Mouse (Mus musculus): Measurements from ENCODE around the gene Frmpd2. TPM values are rescaled to one million over a fixed set of nuclear protein-coding genes. Genes with fewer than 3 reads are reported as not detected.
A peak's percentile ranks its signal among the peaks of the same experiment; 100 is the strongest.
"Not testable (repeated sequence)": the region's sequence is repeated elsewhere in the genome, so short reads cannot be mapped to it uniquely, and the experiment has no call there.

Gene Frmpd2
- polyA plus RNA-seq (2015; fragmentation: Nextera tagmentation; extraction: Ambion mirVana): 0.09 TPM in 1 of 2 replicates, not detected in the other

DNA sequence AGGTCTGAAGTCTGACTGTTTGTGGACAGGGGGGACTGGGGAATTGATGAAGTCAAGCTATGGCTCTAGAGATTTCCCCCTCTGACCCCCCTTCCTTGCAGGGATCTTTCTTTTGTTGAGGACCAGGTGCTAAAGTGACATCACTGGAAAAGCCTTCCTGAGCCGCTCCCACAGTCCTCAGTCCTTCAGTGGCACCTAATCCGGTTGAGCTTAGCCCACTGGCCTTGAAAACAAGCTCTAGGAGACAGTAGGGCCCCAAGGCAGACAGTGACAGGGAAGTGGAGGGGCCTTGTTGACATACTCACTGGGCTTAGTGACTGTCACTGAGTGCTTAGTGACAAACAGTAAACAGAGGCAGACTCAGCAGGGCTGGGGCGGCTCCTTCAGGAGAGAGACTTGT is at the start of gene Frmpd2:
Gene Frmpd2 (plus strand): TSS at position 366 of the 400 bp plus-strand sequence.
- WGBS: 25% methylated on average over 3 of the region's 3 CpGs
- H3K4me1 ChIP-seq (replicated peaks): 0 out of 2 replicates have a peak, but pooled peaks cover 6% of the 10 kb centered on the region
- no peaks in the 10 kb centered on the region for H3K27me3 ChIP-seq
- H3K4me3 ChIP-seq (replicated peaks): no peak within 1 kb of the TSS
- no peaks in the 10 kb centered on the region for H3K36me3 ChIP-seq
- H3K9me3 ChIP-seq: no peaks in the 10 kb centered on the region
- H3K9ac ChIP-seq (replicated peaks): no peak within 1 kb of the TSS
- ATAC-seq: no peak
- H3K4me2 ChIP-seq (replicated peaks): no peak within 1 kb of the TSS
- H3K27ac ChIP-seq: no peak within 1 kb of the TSS

DNA sequence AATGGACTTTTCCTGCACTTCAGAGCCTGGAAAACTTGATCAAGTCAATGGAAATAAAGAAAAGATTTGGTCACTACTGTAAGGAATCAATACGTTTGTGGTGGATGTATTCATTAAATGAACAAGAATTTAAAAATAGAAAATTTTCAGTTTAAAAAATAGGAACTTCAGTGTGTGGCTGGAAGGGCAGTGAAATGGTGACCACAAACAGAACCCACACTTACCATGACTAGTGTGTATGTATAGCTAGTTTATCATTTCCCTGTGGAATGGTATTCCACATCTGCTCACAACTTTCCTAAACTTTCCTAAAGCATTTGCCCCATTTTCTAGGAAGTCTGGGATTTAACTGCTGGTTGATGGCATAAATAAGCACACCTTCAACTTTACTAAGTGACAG is 48.5 kb upstream of the Frmpd2 start:
- Histone ChIP-seq H3K9ac (replicated peaks) (no peak overlapping the region), H3K27me3 (no peaks in the 10 kb centered on the region), H3K9me3 (no peaks in the 10 kb centered on the region), H3K4me2 (replicated peaks) (no peak overlapping the region), H3K4me1 (replicated peaks) (no peaks in the 10 kb centered on the region), H3K36me3 (no peaks in the 10 kb centered on the region), H3K4me3 (replicated peaks) (no peak overlapping the region), H3K27ac (no peak overlapping the region)
- WGBS: 98% methylated on average over 1 of the region's 1 CpGs
- ATAC-seq: no peak

DNA sequence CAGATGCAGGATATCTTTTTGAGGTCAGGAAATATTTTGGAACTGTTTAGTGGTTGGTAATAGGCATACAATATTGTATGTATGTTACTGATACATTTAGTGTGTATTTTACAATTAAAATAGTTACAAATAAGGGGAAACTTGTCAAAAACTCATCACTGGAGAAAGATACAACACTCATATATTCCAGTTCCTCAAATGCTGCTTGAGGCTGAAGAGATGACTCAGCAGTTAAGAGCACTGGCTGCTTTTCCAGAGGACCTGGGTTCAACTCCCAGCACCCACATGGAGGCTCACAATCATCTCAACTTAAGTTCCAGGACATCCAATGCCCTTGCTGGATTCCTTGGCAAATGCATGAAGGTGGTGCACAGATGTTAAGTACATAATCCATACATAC is 47.4 kb upstream of the Frmpd2 start:
- H3K27ac ChIP-seq: no peak overlapping the region
- no peaks in the 10 kb centered on the region for H3K36me3 ChIP-seq
- no peaks in the 10 kb centered on the region for H3K4me1 ChIP-seq (replicated peaks)
- no peak for ATAC-seq
- H3K4me2 ChIP-seq (replicated peaks): no peak overlapping the region
- H3K4me3 ChIP-seq (replicated peaks): no peak overlapping the region
- H3K9ac ChIP-seq (replicated peaks): no peak overlapping the region
- no peaks in the 10 kb centered on the region for H3K9me3 ChIP-seq
- H3K27me3 ChIP-seq: no peaks in the 10 kb centered on the region

DNA sequence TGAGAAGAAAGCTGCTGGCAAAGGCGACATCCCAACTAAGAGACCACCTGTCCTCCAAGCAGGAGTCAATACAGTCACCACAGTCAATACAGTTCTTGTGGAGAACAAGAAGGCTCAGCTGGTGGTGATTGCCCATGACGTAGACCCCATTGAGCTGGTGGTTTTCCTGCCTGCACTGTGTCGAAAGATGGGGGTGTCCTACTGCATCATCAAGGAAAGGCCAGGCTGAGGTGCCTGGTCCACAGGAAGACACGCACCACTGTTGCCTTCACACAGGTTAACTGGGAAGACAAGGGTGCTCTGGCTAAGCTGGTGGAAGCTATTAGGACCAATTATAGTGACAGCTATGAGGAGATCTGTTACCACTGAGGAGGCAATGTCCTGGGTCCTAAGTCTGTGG is 39.0 kb upstream of the Frmpd2 start:
- H3K4me2 ChIP-seq (replicated peaks); H3K4me1 ChIP-seq (replicated peaks); H3K4me3 ChIP-seq (replicated peaks); ATAC-seq; H3K9ac ChIP-seq (replicated peaks); H3K27ac ChIP-seq; H3K27me3 ChIP-seq: not testable (repeated sequence)
- Histone ChIP-seq H3K9me3 (peaks cover 13% of the 10 kb centered on the region), H3K36me3 (peaks cover 11% of the 10 kb centered on the region)
- WGBS: 89% methylated on average over 4 of the region's 4 CpGs

DNA sequence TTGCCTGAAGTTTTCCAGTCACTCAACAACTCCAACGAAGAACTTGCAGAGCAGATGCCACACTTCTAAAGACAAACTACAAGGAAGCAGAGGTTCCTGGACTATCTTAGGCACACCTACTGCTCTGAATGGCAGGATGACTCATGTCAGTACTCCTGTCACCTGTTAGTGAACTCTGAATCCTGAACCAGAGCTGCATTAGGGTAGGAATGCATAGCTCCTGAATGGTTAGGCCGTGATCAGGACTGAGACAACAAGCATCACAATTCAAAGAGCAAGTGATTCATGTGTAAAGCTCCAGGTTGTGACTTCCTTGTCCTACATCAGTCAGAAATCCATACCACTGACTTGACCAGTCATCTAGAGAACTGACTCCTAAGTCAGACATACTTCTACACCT is 27.7 kb upstream of the Frmpd2 start:
- H3K27me3 ChIP-seq: peaks cover 7% of the 10 kb centered on the region
- no peaks in the 10 kb centered on the region for H3K36me3 ChIP-seq
- no peak overlapping the region for H3K9ac ChIP-seq (replicated peaks)
- H3K4me1 ChIP-seq (replicated peaks): peaks cover 22% of the 10 kb centered on the region
- no peak overlapping the region for H3K4me3 ChIP-seq (replicated peaks)
- no peak overlapping the region for H3K27ac ChIP-seq
- H3K4me2 ChIP-seq (replicated peaks): no peak overlapping the region
- ATAC-seq: no peak
- H3K9me3 ChIP-seq: no peaks in the 10 kb centered on the region
- 91% methylated on average over 2 of the region's 2 CpGs for WGBS

DNA sequence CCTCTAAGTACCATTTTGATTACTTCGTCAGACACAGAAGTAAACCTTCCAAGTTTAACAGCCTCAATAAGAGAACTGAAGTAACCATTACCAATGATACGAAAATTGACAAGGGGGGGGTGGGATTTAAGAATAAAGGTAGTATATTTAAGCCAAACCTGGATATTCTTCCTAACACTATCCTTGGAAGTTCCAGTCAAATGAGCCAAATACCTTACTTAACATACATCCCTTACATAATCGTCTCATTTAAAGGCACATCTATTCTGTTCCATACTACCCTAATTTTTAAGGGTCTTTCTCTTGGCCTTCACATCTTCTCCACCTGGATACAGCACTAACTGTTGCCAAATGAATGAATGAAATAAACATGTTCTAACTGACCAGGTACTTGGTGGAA is 25.5 kb upstream of the Frmpd2 start:
- ATAC-seq: no peak
- no peak overlapping the region for H3K27ac ChIP-seq
- WGBS: 43% methylated on average over 3 of the region's 3 CpGs
- H3K36me3 ChIP-seq: no peaks in the 10 kb centered on the region
- peak overlapping the region; percentile 87 for H3K4me3 ChIP-seq (replicated peaks)
- H3K4me2 ChIP-seq (replicated peaks): peak overlapping the region; percentile 64
- H3K9ac ChIP-seq (replicated peaks): peak overlapping the region; percentile 95
- no peaks in the 10 kb centered on the region for H3K9me3 ChIP-seq
- H3K27me3 ChIP-seq: peaks cover 28% of the 10 kb centered on the region
- peaks cover 22% of the 10 kb centered on the region for H3K4me1 ChIP-seq (replicated peaks)

DNA sequence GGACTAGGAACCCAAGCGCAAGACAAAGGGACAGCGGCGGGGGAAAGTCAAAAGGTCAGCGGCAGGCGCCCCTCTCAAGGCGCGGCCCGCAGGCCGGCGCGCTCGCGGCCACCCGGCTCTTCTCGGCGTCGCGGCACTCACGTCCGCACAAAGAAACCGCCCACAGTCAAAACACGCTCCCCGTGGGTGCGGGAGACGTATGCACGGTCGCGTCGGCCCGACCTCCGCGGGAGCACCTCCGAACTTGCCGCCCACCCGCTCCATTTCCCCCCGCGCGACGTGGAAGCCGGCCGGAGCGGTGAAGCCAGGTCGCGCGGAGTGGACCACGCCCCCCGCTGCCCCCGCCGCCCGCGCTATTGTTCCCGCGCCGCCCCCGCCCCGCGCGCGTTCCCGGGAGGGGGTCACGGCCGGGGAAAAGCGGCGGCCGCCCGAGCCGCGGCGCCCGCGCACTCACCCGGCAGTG is 24.9 kb upstream of the Frmpd2 start:
- H3K4me2 ChIP-seq (replicated peaks): peak overlapping the region; percentile 64
- peak overlapping the region; percentile 95 for H3K9ac ChIP-seq (replicated peaks)
- ATAC-seq: peak; percentile 64
- under 1% methylated on average over 51 of the region's 72 CpGs for WGBS
- H3K27ac ChIP-seq: peak overlapping the region; percentile 93
- H3K27me3 ChIP-seq: peaks cover 28% of the 10 kb centered on the region
- peaks cover 22% of the 10 kb centered on the region for H3K4me1 ChIP-seq (replicated peaks)
- peak overlapping the region; percentile 87 for H3K4me3 ChIP-seq (replicated peaks)
- no peaks in the 10 kb centered on the region for H3K36me3 ChIP-seq
- no peaks in the 10 kb centered on the region for H3K9me3 ChIP-seq

DNA sequence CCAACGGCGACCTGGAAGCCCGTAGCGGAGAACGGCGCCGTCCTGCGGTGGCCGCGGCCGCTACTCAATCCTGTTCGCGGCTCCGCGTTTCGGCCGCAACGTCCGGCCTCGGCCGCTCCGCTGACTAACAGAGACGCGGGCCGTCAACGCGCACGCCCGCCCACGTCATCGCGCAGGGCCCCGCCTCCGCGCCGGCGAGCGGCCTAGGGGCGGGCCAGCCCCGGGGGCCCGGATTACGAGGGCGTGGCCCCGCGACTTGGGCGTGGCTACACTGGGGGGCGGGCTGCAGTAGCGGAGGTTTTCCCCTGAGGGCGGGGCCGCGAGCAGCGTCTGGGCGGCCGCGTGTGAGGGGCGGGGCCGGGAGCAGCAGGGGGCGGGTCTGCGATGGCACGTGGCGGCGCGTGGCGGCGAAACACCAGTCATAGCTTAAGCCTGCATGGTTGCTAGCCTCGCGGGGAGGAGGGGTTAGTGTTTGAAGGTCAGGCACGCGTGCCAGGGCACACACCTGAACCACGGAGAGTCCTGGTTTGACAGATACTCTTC is 24.4 kb upstream of the Frmpd2 start, which contains the start of gene Mapk8:
Gene Mapk8 (minus strand): TSS at position 132 of the 543 bp plus-strand sequence.
- H3K27ac ChIP-seq: peak within 1 kb of the TSS; percentile 93
- H3K9me3 ChIP-seq: no peaks in the 10 kb centered on the region
- WGBS: under 1% methylated on average over 62 of the region's 70 CpGs
- peak within 1 kb of the TSS; percentile 87 for H3K4me3 ChIP-seq (replicated peaks)
- peak; percentile 98 for ATAC-seq
- H3K27me3 ChIP-seq: peaks cover 28% of the 10 kb centered on the region
- peaks cover 22% of the 10 kb centered on the region for H3K4me1 ChIP-seq (replicated peaks)
- no peaks in the 10 kb centered on the region for H3K36me3 ChIP-seq
- peak within 1 kb of the TSS; percentile 64 for H3K4me2 ChIP-seq (replicated peaks)
- H3K9ac ChIP-seq (replicated peaks): peak within 1 kb of the TSS; percentile 95

DNA sequence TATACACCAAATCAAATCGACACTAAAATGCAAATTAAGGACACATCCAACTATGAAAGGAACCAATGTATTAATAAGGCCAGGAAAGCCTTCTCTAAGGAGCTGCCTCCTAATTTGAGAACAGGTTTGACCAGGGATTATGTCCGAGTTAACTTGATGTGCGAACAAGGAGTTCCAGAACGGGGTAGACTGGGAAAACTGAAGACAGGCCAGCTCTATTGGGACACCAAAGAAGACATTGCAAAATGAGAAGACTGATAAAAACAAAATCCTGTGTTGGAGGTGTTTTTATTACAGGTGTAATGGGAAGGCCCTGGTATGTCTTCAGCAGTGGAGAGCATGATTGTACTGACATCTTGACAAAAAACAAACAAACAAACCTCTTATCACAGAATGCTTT is 23.2 kb upstream of the Frmpd2 start:
- no peak overlapping the region for H3K27ac ChIP-seq
- 86% methylated on average over 4 of the region's 4 CpGs for WGBS
- H3K4me3 ChIP-seq (replicated peaks): no peak overlapping the region
- no peak for ATAC-seq
- H3K4me1 ChIP-seq (replicated peaks): peaks cover 21% of the 10 kb centered on the region
- no peak overlapping the region for H3K9ac ChIP-seq (replicated peaks)
- H3K27me3 ChIP-seq: peaks cover 28% of the 10 kb centered on the region
- no peaks in the 10 kb centered on the region for H3K36me3 ChIP-seq
- H3K9me3 ChIP-seq: no peaks in the 10 kb centered on the region
- no peak overlapping the region for H3K4me2 ChIP-seq (replicated peaks)

DNA sequence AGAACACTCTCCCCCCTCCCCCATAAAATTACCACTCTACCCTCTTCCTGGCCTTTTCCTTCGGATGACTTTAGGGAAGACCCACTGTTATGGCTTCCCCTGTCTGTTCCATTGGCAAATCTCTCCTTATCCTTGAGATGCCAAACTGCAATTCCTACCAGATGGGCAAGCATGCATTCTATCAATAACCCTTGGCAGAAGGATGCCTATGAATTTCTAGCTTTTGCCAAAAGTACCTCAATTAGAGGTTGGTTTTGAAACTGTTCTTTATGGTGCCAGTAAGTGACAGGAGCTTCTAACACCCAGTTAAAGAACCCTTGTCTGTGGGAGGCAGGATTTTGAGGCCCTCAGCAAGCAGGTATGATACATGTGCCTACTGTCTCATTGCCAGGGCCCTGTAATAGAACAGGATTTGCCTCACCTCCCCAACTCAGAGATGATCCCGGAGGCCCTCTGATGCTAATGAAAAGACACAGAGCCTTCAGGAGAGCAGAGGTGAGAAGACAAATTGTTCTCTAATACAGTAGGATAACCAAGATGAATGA is 22.1 kb upstream of the Frmpd2 start:
- no peak for ATAC-seq

DNA sequence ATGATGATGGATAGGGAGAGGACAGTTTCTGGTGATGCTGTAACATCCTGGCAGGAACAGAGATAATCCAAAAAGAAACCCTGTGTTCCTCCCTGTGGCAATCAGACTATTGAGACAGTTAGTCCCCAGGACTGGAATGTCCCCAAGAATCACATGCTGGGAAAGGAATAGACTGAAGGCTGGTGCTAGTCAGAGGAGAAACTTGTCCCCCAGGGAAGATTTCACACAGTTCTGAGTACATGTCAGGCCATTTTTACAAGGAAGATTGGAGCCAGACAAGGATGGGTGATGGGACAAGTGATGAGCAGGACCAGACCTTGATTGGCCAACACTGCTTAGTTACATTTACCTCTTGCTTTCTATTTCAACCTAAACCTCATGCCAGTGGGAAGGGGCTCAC is 21.2 kb upstream of the Frmpd2 start:
- Histone ChIP-seq H3K27ac (no peak overlapping the region), H3K4me2 (replicated peaks) (no peak overlapping the region), H3K9me3 (no peaks in the 10 kb centered on the region), H3K9ac (replicated peaks) (no peak overlapping the region), H3K4me1 (replicated peaks) (peaks cover 8% of the 10 kb centered on the region), H3K36me3 (no peaks in the 10 kb centered on the region), H3K27me3 (peaks cover 28% of the 10 kb centered on the region), H3K4me3 (replicated peaks) (no peak overlapping the region)
- ATAC-seq: no peak

More for the DNA sequence above, 22.1 kb upstream of the Frmpd2 start:
- Histone ChIP-seq H3K4me3 (replicated peaks) (no peak overlapping the region), H3K4me1 (replicated peaks) (peaks cover 13% of the 10 kb centered on the region), H3K27me3 (peaks cover 28% of the 10 kb centered on the region), H3K9ac (replicated peaks) (no peak overlapping the region), H3K27ac (no peak overlapping the region), H3K4me2 (replicated peaks) (no peak overlapping the region), H3K36me3 (no peaks in the 10 kb centered on the region), H3K9me3 (no peaks in the 10 kb centered on the region)
- 86% methylated on average over 2 of the region's 2 CpGs for WGBS

DNA sequence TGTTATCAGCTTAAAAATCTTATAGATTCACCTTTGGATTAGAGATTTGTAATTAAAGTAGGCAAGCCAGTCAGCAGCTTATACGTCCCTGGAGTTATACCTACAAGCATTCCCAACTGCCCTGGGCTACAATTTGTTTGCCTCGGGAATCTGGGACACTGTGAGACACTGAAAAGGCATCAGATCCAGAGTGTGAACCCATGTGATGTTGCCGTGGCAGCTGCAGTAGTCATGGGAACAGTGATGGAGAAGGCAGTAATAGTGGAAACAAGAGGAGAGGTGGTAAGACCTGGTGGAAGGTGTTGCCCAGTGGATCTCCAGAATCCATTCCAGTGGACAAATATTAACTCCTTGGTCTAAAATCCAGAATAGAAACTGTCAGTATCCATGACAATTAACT is 7.8 kb upstream of the Frmpd2 start:
- Histone ChIP-seq H3K4me3 (replicated peaks) (no peak overlapping the region), H3K36me3 (no peaks in the 10 kb centered on the region), H3K4me1 (replicated peaks) (no peaks in the 10 kb centered on the region), H3K4me2 (replicated peaks) (no peak overlapping the region), H3K9me3 (no peaks in the 10 kb centered on the region), H3K9ac (replicated peaks) (no peak overlapping the region), H3K27ac (no peak overlapping the region), H3K27me3 (no peaks in the 10 kb centered on the region)
- 51% methylated on average over 3 of the region's 3 CpGs for WGBS
- no peak for ATAC-seq

DNA sequence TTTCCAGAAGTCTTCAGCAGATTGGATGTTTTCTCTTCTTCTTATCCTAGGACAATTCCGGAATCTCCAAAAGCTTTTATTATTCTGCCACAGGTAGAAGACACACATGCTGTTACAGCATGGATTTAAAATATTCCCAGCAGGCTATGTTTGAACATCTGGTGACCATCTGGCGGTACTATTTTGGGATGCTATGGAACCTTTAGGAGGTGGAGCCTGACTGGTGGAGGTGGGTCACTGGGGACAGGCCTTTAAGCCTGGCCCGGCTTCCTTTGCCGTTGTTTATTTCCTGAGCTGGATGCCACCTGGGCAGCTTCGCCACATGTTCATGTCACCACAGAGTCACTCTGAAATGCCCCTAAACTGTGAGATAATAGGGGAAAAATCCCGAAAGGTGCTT is 3.7 kb upstream of the Frmpd2 start:
- 86% methylated on average over 6 of the region's 6 CpGs for WGBS
- Histone ChIP-seq H3K27me3 (no peaks in the 10 kb centered on the region), H3K9ac (replicated peaks) (no peak overlapping the region), H3K4me3 (replicated peaks) (no peak overlapping the region), H3K4me2 (replicated peaks) (no peak overlapping the region), H3K27ac (no peak overlapping the region), H3K9me3 (no peaks in the 10 kb centered on the region), H3K4me1 (replicated peaks) (no peaks in the 10 kb centered on the region), H3K36me3 (no peaks in the 10 kb centered on the region)
- ATAC-seq: no peak

Measured in midbrain, embryonic 13.5 days (tissue).